Mouse (Mus musculus): ENCODE measurements around the gene Erf.

Erf gene

GRCm38 (mm10) chr7:25238829-25239623 is 11.5 kb downstream of the Erf start:
- DNase-seq (ENCODE audit: low read depth, low spot score): peak; percentile 92

- DNase-seq (ENCODE audit: low read depth, low spot score): peak; percentile 98
Measured at GRCm38 (mm10) chr7:25238015-25238706, 12.4 kb downstream of the Erf start.

GRCm38 (mm10) chr7:25237249-25238014 is 13.1 kb downstream of the Erf start, which contains the start of gene Gsk3a:
Gene Gsk3a, minus strand, starts transcription at chr7:25237851.
- DNase-seq (ENCODE audit: low read depth, low spot score): peak; percentile 97

GRCm38 (mm10) chr7:25235526-25235925 is 15.0 kb downstream of the Erf start:
- no peak for DNase-seq (ENCODE audit: low read depth, low spot score)

GRCm38 (mm10) chr7:25233061-25233460 is 17.5 kb downstream of the Erf start:
- DNase-seq (ENCODE audit: low read depth, low spot score): no peak

- no peak for DNase-seq (ENCODE audit: low read depth, low spot score)
Measured at GRCm38 (mm10) chr7:25232101-25232648, 18.4 kb downstream of the Erf start.

GRCm38 (mm10) chr7:25230690-25231285 is 19.8 kb downstream of the Erf start:
- no peak for DNase-seq (ENCODE audit: low read depth, low spot score)

- no peak for DNase-seq (ENCODE audit: low read depth, low spot score)
Measured at GRCm38 (mm10) chr7:25227523-25228300, 22.8 kb downstream of the Erf start.

- no peak for DNase-seq (ENCODE audit: low read depth, low spot score)
Measured at GRCm38 (mm10) chr7:25222275-25222967, 28.1 kb downstream of the Erf start.

GRCm38 (mm10) chr7:25221102-25221883 is 29.3 kb downstream of the Erf start, which contains the start of gene Zfp526:
Gene Zfp526, plus strand, starts transcription at chr7:25221425.
- DNase-seq (ENCODE audit: low read depth, low spot score): peak; percentile 98

- DNase-seq (ENCODE audit: low read depth, low spot score): peak; percentile 79
Measured at GRCm38 (mm10) chr7:25220457-25221101, 30.0 kb downstream of the Erf start, which contains the start of gene Dedd2. Gene Dedd2, minus strand, starts transcription at chr7:25220615.

GRCm38 (mm10) chr7:25219756-25220456 is 30.7 kb downstream of the Erf start:
- DNase-seq (ENCODE audit: low read depth, low spot score): peak; percentile 98

- DNase-seq (ENCODE audit: low read depth, low spot score): no peak
Measured at GRCm38 (mm10) chr7:25219416-25219750, 31.2 kb downstream of the Erf start.

- peak; percentile 91 for DNase-seq (ENCODE audit: low read depth, low spot score)
Measured at GRCm38 (mm10) chr7:25218705-25219415, 31.7 kb downstream of the Erf start.

- DNase-seq (ENCODE audit: low read depth, low spot score): peak; percentile 83
Measured at GRCm38 (mm10) chr7:25217653-25218395, 32.7 kb downstream of the Erf start.

GRCm38 (mm10) chr7:25214172-25214571 is 36.4 kb downstream of the Erf start:
- no peak for DNase-seq (ENCODE audit: low read depth, low spot score)

GRCm38 (mm10) chr7:25213099-25213498 is 37.5 kb downstream of the Erf start:
- no peak for DNase-seq (ENCODE audit: low read depth, low spot score)

Measured in A20 (cell line).